Mouse (Mus musculus): ENCODE measurements around the gene Smok2b. TPM values are rescaled to one million over a fixed set of nuclear protein-coding genes. Genes with fewer than 3 reads are reported as not detected.
"Not testable (repeated sequence)": the region's sequence is repeated elsewhere in the genome, so short reads cannot be mapped to it uniquely, and the experiment has no call there.

The Smok2b gene
- polyA plus RNA-seq (2012; rRNA removed), result 5.0 and 7.4 TPM in 2 replicates

GRCm38 (mm10) chr17:13229957-13230356 is at the start of gene Smok2b:
Smok2b (plus strand) TSS chr17:13230257.
- H3K4me1 ChIP-seq (ENCODE audit: control insufficient read depth, insufficient read depth, low read length); H3K27me3 ChIP-seq (ENCODE audit: control insufficient read depth, insufficient read depth, low read length); H3K27ac ChIP-seq (ENCODE audit: control insufficient read depth, insufficient read depth, low read depth, low read length); H3K36me3 ChIP-seq (ENCODE audit: control insufficient read depth, insufficient read depth, low read length): not testable (repeated sequence)
- H3K4me3 ChIP-seq (ENCODE audit: control insufficient read depth, low read depth, low read length), result peak within 1 kb of the TSS; percentile 51

GRCm38 (mm10) chr17:13180491-13180890 is 49.6 kb upstream of the Smok2b start:
- not testable (repeated sequence) for H3K4me3 ChIP-seq (ENCODE audit: control insufficient read depth, low read depth, low read length); H3K27ac ChIP-seq (ENCODE audit: control insufficient read depth, insufficient read depth, low read depth, low read length); H3K36me3 ChIP-seq (ENCODE audit: control insufficient read depth, insufficient read depth, low read length); H3K27me3 ChIP-seq (ENCODE audit: control insufficient read depth, insufficient read depth, low read length); H3K4me1 ChIP-seq (ENCODE audit: control insufficient read depth, insufficient read depth, low read length)

- not testable (repeated sequence) for H3K4me3 ChIP-seq (ENCODE audit: control insufficient read depth, low read depth, low read length); H3K27me3 ChIP-seq (ENCODE audit: control insufficient read depth, insufficient read depth, low read length); H3K4me1 ChIP-seq (ENCODE audit: control insufficient read depth, insufficient read depth, low read length); H3K27ac ChIP-seq (ENCODE audit: control insufficient read depth, insufficient read depth, low read depth, low read length); H3K36me3 ChIP-seq (ENCODE audit: control insufficient read depth, insufficient read depth, low read length)
Observed at GRCm38 (mm10) chr17:13182712-13183111, 47.3 kb upstream of the Smok2b start.

GRCm38 (mm10) chr17:13184514-13184913 is 45.5 kb upstream of the Smok2b start:
- H3K36me3 ChIP-seq (ENCODE audit: control insufficient read depth, insufficient read depth, low read length); H3K4me1 ChIP-seq (ENCODE audit: control insufficient read depth, insufficient read depth, low read length); H3K27me3 ChIP-seq (ENCODE audit: control insufficient read depth, insufficient read depth, low read length); H3K4me3 ChIP-seq (ENCODE audit: control insufficient read depth, low read depth, low read length); H3K27ac ChIP-seq (ENCODE audit: control insufficient read depth, insufficient read depth, low read depth, low read length): not testable (repeated sequence)

GRCm38 (mm10) chr17:13186541-13186940 is 43.5 kb upstream of the Smok2b start:
- not testable (repeated sequence) for H3K36me3 ChIP-seq (ENCODE audit: control insufficient read depth, insufficient read depth, low read length); H3K4me3 ChIP-seq (ENCODE audit: control insufficient read depth, low read depth, low read length); H3K27me3 ChIP-seq (ENCODE audit: control insufficient read depth, insufficient read depth, low read length); H3K27ac ChIP-seq (ENCODE audit: control insufficient read depth, insufficient read depth, low read depth, low read length); H3K4me1 ChIP-seq (ENCODE audit: control insufficient read depth, insufficient read depth, low read length)

- not testable (repeated sequence) for H3K36me3 ChIP-seq (ENCODE audit: control insufficient read depth, insufficient read depth, low read length); H3K27ac ChIP-seq (ENCODE audit: control insufficient read depth, insufficient read depth, low read depth, low read length); H3K27me3 ChIP-seq (ENCODE audit: control insufficient read depth, insufficient read depth, low read length); H3K4me3 ChIP-seq (ENCODE audit: control insufficient read depth, low read depth, low read length); H3K4me1 ChIP-seq (ENCODE audit: control insufficient read depth, insufficient read depth, low read length)
Observed at GRCm38 (mm10) chr17:13187621-13188020, 42.4 kb upstream of the Smok2b start.

- H3K27ac ChIP-seq (ENCODE audit: control insufficient read depth, insufficient read depth, low read depth, low read length); H3K36me3 ChIP-seq (ENCODE audit: control insufficient read depth, insufficient read depth, low read length); H3K4me3 ChIP-seq (ENCODE audit: control insufficient read depth, low read depth, low read length); H3K27me3 ChIP-seq (ENCODE audit: control insufficient read depth, insufficient read depth, low read length); H3K4me1 ChIP-seq (ENCODE audit: control insufficient read depth, insufficient read depth, low read length): not testable (repeated sequence)
Observed at GRCm38 (mm10) chr17:13188846-13189245, 41.2 kb upstream of the Smok2b start.

GRCm38 (mm10) chr17:13190836-13191583 is 39.0 kb upstream of the Smok2b start:
- not testable (repeated sequence) for H3K36me3 ChIP-seq (ENCODE audit: control insufficient read depth, insufficient read depth, low read length); H3K4me1 ChIP-seq (ENCODE audit: control insufficient read depth, insufficient read depth, low read length); H3K27me3 ChIP-seq (ENCODE audit: control insufficient read depth, insufficient read depth, low read length); H3K4me3 ChIP-seq (ENCODE audit: control insufficient read depth, low read depth, low read length); H3K27ac ChIP-seq (ENCODE audit: control insufficient read depth, insufficient read depth, low read depth, low read length)

GRCm38 (mm10) chr17:13196486-13196885 is 33.6 kb upstream of the Smok2b start:
- H3K36me3 ChIP-seq (ENCODE audit: control insufficient read depth, insufficient read depth, low read length); H3K27ac ChIP-seq (ENCODE audit: control insufficient read depth, insufficient read depth, low read depth, low read length); H3K27me3 ChIP-seq (ENCODE audit: control insufficient read depth, insufficient read depth, low read length); H3K4me3 ChIP-seq (ENCODE audit: control insufficient read depth, low read depth, low read length); H3K4me1 ChIP-seq (ENCODE audit: control insufficient read depth, insufficient read depth, low read length): not testable (repeated sequence)

- not testable (repeated sequence) for H3K4me1 ChIP-seq (ENCODE audit: control insufficient read depth, insufficient read depth, low read length); H3K27ac ChIP-seq (ENCODE audit: control insufficient read depth, insufficient read depth, low read depth, low read length); H3K27me3 ChIP-seq (ENCODE audit: control insufficient read depth, insufficient read depth, low read length); H3K4me3 ChIP-seq (ENCODE audit: control insufficient read depth, low read depth, low read length); H3K36me3 ChIP-seq (ENCODE audit: control insufficient read depth, insufficient read depth, low read length)
Observed at GRCm38 (mm10) chr17:13198812-13199211, 31.2 kb upstream of the Smok2b start.

GRCm38 (mm10) chr17:13199880-13200409 is 30.1 kb upstream of the Smok2b start:
- not testable (repeated sequence) for H3K36me3 ChIP-seq (ENCODE audit: control insufficient read depth, insufficient read depth, low read length); H3K27ac ChIP-seq (ENCODE audit: control insufficient read depth, insufficient read depth, low read depth, low read length); H3K4me1 ChIP-seq (ENCODE audit: control insufficient read depth, insufficient read depth, low read length); H3K27me3 ChIP-seq (ENCODE audit: control insufficient read depth, insufficient read depth, low read length); H3K4me3 ChIP-seq (ENCODE audit: control insufficient read depth, low read depth, low read length)

GRCm38 (mm10) chr17:13201551-13201950 is 28.5 kb upstream of the Smok2b start:
- H3K36me3 ChIP-seq (ENCODE audit: control insufficient read depth, insufficient read depth, low read length); H3K27me3 ChIP-seq (ENCODE audit: control insufficient read depth, insufficient read depth, low read length); H3K4me1 ChIP-seq (ENCODE audit: control insufficient read depth, insufficient read depth, low read length); H3K4me3 ChIP-seq (ENCODE audit: control insufficient read depth, low read depth, low read length); H3K27ac ChIP-seq (ENCODE audit: control insufficient read depth, insufficient read depth, low read depth, low read length): not testable (repeated sequence)

Data from testis, adult 2 months (tissue).